Comparison of ENCODE assay signal across 8 mouse cellular contexts in genomic region chr6:39515739-39516131, GRCm38 (mm10). TPM values are rescaled to one million over a fixed set of nuclear protein-coding genes. Genes with fewer than 3 reads are reported as not detected.
A peak's percentile ranks its signal among the peaks of the same experiment; 100 is the strongest.
DNase-seq lines count a peak whose midpoint lies in the region; ATAC-seq and TF ChIP-seq lines count a peak whose summit lies in the region.

No protein-coding gene starts in this region.

- WGBS in kidney, postnatal 0 days: 24% methylated on average over 6 of the region's 6 CpGs
- 29% methylated on average over 6 of the region's 6 CpGs for WGBS in heart, embryonic 12.5 days
- 24% methylated on average over 6 of the region's 6 CpGs for whole genome bisulfite sequencing in liver, embryonic 13.5 days (ENCODE audit: insufficient replicate concordance)

- H3K4me2 ChIP-seq in kidney, postnatal 0 days (ENCODE audit: low read length): peak overlapping the region; percentile 30
- H3K4me2 ChIP-seq in heart, embryonic 12.5 days: peak overlapping the region; percentile 46
- no peak overlapping the region for H3K4me2 ChIP-seq in liver, embryonic 13.5 days

- H3K36me3 ChIP-seq in kidney, postnatal 0 days (ENCODE audit: insufficient read depth, low read length): peaks cover 14% of the 10 kb centered on the region; the same call in 1 of the 2 replicates
- peaks cover 23% of the 10 kb centered on the region for H3K36me3 ChIP-seq in heart, embryonic 12.5 days
- H3K36me3 ChIP-seq in liver, embryonic 13.5 days: no peaks in the 10 kb centered on the region; the same call in 1 of the 2 replicates

- peak; percentile 65; the same call in 1 of the 2 replicates for ATAC-seq in kidney, postnatal 0 days (replicated peaks; ENCODE audit: low FRiP score, low read depth)
- peak; percentile 67 for ATAC-seq in heart, embryonic 12.5 days (ENCODE audit: insufficient number of reproducible peaks, low FRiP score)
- no peak for ATAC-seq in liver, embryonic 13.5 days (ENCODE audit: low read depth)

- peak; percentile 68 for DNase-seq in kidney, postnatal 0 days (ENCODE audit: low spot score)
- no peak for DNase-seq in kidney, postnatal 10 days
- peak; percentile 66 for DNase-seq in embryo, embryonic 10 days (ENCODE audit: low spot score)
- no peak for DNase-seq in liver, embryonic 13.5 days
- DNase-seq in testis, postnatal 14 days (ENCODE audit: low spot score): peak; percentile 25
- DNase-seq in right cerebral cortex, postnatal 4 days: no peak
- DNase-seq in urinary bladder, postnatal 25 days (ENCODE audit: low spot score): no peak

- H3K27ac ChIP-seq in kidney, postnatal 0 days: peak overlapping the region; percentile 78
- H3K27ac ChIP-seq in heart, embryonic 12.5 days (ENCODE audit: poor library complexity, severe bottlenecking): peak overlapping the region; percentile 93
- peak overlapping the region; percentile 39; the same call in 1 of the 2 replicates for H3K27ac ChIP-seq in liver, embryonic 13.5 days

- H3K4me3 ChIP-seq in kidney, postnatal 0 days (replicated peaks; ENCODE audit: low read depth, low read length): no peak overlapping the region
- no peak overlapping the region for H3K4me3 ChIP-seq in heart, embryonic 12.5 days
- no peak overlapping the region for H3K4me3 ChIP-seq in liver, embryonic 13.5 days (replicated peaks)

- H3K27me3 ChIP-seq in kidney, postnatal 0 days (ENCODE audit: insufficient read depth, low read length): no peaks in the 10 kb centered on the region
- no peaks in the 10 kb centered on the region for H3K27me3 ChIP-seq in heart, embryonic 12.5 days (replicated peaks)
- no peaks in the 10 kb centered on the region for H3K27me3 ChIP-seq in liver, embryonic 13.5 days

- no peak overlapping the region for H3K9ac ChIP-seq in kidney, postnatal 0 days (ENCODE audit: low read depth, low read length)
- peak overlapping the region; percentile 13; the same call in 1 of the 2 replicates for H3K9ac ChIP-seq in heart, embryonic 12.5 days
- H3K9ac ChIP-seq in liver, embryonic 13.5 days: no peak overlapping the region

- TF ChIP-seq CTCF in kidney, postnatal 0 days (IDR thresholded peaks at IDR 0.05; ENCODE audit: low read depth): no peak

- H3K4me1 ChIP-seq in kidney, postnatal 0 days (replicated peaks; ENCODE audit: insufficient read depth, low read length): 0 out of 2 replicates have a peak, but pooled peaks cover 4% of the 10 kb centered on the region
- peaks cover 10% of the 10 kb centered on the region for H3K4me1 ChIP-seq in heart, embryonic 12.5 days (replicated peaks)
- peaks cover 3% of the 10 kb centered on the region for H3K4me1 ChIP-seq in liver, embryonic 13.5 days (replicated peaks)

- no peaks in the 10 kb centered on the region for H3K9me3 ChIP-seq in kidney, postnatal 0 days (replicated peaks; ENCODE audit: low read length)
- peaks cover 9% of the 10 kb centered on the region; the same call in 1 of the 2 replicates for H3K9me3 ChIP-seq in heart, embryonic 12.5 days (replicated peaks)
- no peaks in the 10 kb centered on the region for H3K9me3 ChIP-seq in liver, embryonic 13.5 days (replicated peaks)

RNA-seq across cellular contexts. Expression of gene Dennd2a, which starts 41.9 kb away (rescaled TPM):
- polyA plus RNA-seq in kidney, postnatal 0 days (2015; fragmentation: Nextera tagmentation; extraction: Ambion mirVana): 12.8 and 13.3 TPM in 2 replicates
- polyA plus RNA-seq in heart, embryonic 12.5 days (2016; fragmentation: Nextera tagmentation; extraction: Ambion mirVana): 26.8 and 28.2 TPM in 2 replicates
- 1.9 and 2.1 TPM in 2 replicates for polyA plus RNA-seq in liver, embryonic 13.5 days (2015; fragmentation: Nextera tagmentation; extraction: Ambion mirVana)

RNA-seq across cellular contexts. Expression of gene Adck2, which starts 57.9 kb away (rescaled TPM):
- 25.8 and 33.1 TPM in 2 replicates for polyA plus RNA-seq in kidney, postnatal 0 days (2015; fragmentation: Nextera tagmentation; extraction: Ambion mirVana)
- 17.0 and 17.4 TPM in 2 replicates for polyA plus RNA-seq in heart, embryonic 12.5 days (2016; fragmentation: Nextera tagmentation; extraction: Ambion mirVana)
- 8.9 and 9.4 TPM in 2 replicates for polyA plus RNA-seq in liver, embryonic 13.5 days (2015; fragmentation: Nextera tagmentation; extraction: Ambion mirVana)

Comparison
In these comparisons a context has a peak if more than half of its experiments do, and no peak if none do; other contexts are left out.
1. DNase-seq: peak in kidney, postnatal 0 days (single experiment), embryo, embryonic 10 days (single experiment) and testis, postnatal 14 days (single experiment); none in kidney, postnatal 10 days (single experiment), liver, embryonic 13.5 days (single experiment), right cerebral cortex, postnatal 4 days (single experiment) and urinary bladder, postnatal 25 days (single experiment).
2. H3K27ac ChIP-seq: peak in every context shown above with its lines; median percentile 93 in heart, embryonic 12.5 days; 78 in kidney, postnatal 0 days; 39 in liver, embryonic 13.5 days.